Mouse (Mus musculus): Measurements from ENCODE around the gene Casq2. TPM values are rescaled to one million over a fixed set of nuclear protein-coding genes. Genes with fewer than 3 reads are reported as not detected.
A peak's percentile ranks its signal among the peaks of the same experiment; 100 is the strongest.

Casq2 gene
- 7.0 and 9.0 TPM in 2 replicates for polyA plus RNA-seq (2015; fragmentation: Nextera tagmentation; extraction: Ambion mirVana)

GRCm38 (mm10) chr3:102086283-102086682 is at the start of gene Casq2:
Gene Casq2 (plus strand): TSS chr3:102086415.
- Histone ChIP-seq H3K27ac (ENCODE audit: low read length) (no peak within 1 kb of the TSS), H3K36me3 (ENCODE audit: insufficient read depth, low read length) (no peaks in the 10 kb centered on the region), H3K4me1 (ENCODE audit: insufficient read depth, low read depth, low read length) (no peaks in the 10 kb centered on the region), H3K4me2 (replicated peaks; ENCODE audit: low read depth, low read length) (no peak within 1 kb of the TSS), H3K9me3 (ENCODE audit: low read length) (no peaks in the 10 kb centered on the region), H3K27me3 (replicated peaks; ENCODE audit: insufficient read depth, low read length) (0 out of 2 replicates have a peak, but pooled peaks cover 2% of the 10 kb centered on the region), H3K9ac (replicated peaks; ENCODE audit: low read depth) (no peak within 1 kb of the TSS), H3K4me3 (ENCODE audit: low read depth, low read length) (no peak within 1 kb of the TSS)
- WGBS: 69% methylated on average over 4 of the region's 4 CpGs
- no peak for DNase-seq (ENCODE audit: low spot score)
- TF ChIP-seq EP300 (IDR thresholded peaks at IDR 0.05) (no peak), CTCF (IDR thresholded peaks at IDR 0.05) (no peak)
- ATAC-seq: no peak

GRCm38 (mm10) chr3:102037806-102038205 is 48.4 kb upstream of the Casq2 start:
- Histone ChIP-seq H3K27me3 (replicated peaks; ENCODE audit: insufficient read depth, low read length) (no peaks in the 10 kb centered on the region), H3K27ac (ENCODE audit: low read length) (no peak overlapping the region), H3K4me2 (replicated peaks; ENCODE audit: low read depth, low read length) (no peak overlapping the region), H3K9me3 (ENCODE audit: low read length) (no peaks in the 10 kb centered on the region), H3K36me3 (ENCODE audit: insufficient read depth, low read length) (no peaks in the 10 kb centered on the region), H3K9ac (replicated peaks; ENCODE audit: low read depth) (no peak overlapping the region), H3K4me3 (ENCODE audit: low read depth, low read length) (no peak overlapping the region), H3K4me1 (ENCODE audit: insufficient read depth, low read depth, low read length) (no peaks in the 10 kb centered on the region)
- no peak for TF ChIP-seq CTCF (IDR thresholded peaks at IDR 0.05)
- no peak for TF ChIP-seq EP300 (IDR thresholded peaks at IDR 0.05)
- 74% methylated on average over 5 of the region's 5 CpGs for WGBS
- DNase-seq (ENCODE audit: low spot score): no peak
- ATAC-seq: no peak

GRCm38 (mm10) chr3:102038608-102039007 is 47.6 kb upstream of the Casq2 start:
- WGBS: 73% methylated on average over 6 of the region's 6 CpGs
- Histone ChIP-seq H3K9me3 (ENCODE audit: low read length) (no peaks in the 10 kb centered on the region), H3K27ac (ENCODE audit: low read length) (no peak overlapping the region), H3K27me3 (replicated peaks; ENCODE audit: insufficient read depth, low read length) (no peaks in the 10 kb centered on the region), H3K4me1 (ENCODE audit: insufficient read depth, low read depth, low read length) (no peaks in the 10 kb centered on the region), H3K9ac (replicated peaks; ENCODE audit: low read depth) (no peak overlapping the region), H3K4me2 (replicated peaks; ENCODE audit: low read depth, low read length) (no peak overlapping the region), H3K4me3 (ENCODE audit: low read depth, low read length) (no peak overlapping the region), H3K36me3 (ENCODE audit: insufficient read depth, low read length) (no peaks in the 10 kb centered on the region)
- DNase-seq (ENCODE audit: low spot score) (no peak), ATAC-seq (no peak)
- TF ChIP-seq CTCF (IDR thresholded peaks at IDR 0.05): no peak
- TF ChIP-seq EP300 (IDR thresholded peaks at IDR 0.05): no peak

GRCm38 (mm10) chr3:102041632-102042031 is 44.6 kb upstream of the Casq2 start:
- 84% methylated on average over 4 of the region's 4 CpGs for WGBS
- DNase-seq (ENCODE audit: low spot score): no peak

GRCm38 (mm10) chr3:102045071-102045470 is 41.1 kb upstream of the Casq2 start:
- H3K4me2 ChIP-seq (replicated peaks; ENCODE audit: low read depth, low read length): no peak overlapping the region
- H3K9ac ChIP-seq (replicated peaks; ENCODE audit: low read depth): no peak overlapping the region
- TF ChIP-seq CTCF (IDR thresholded peaks at IDR 0.05): peak; percentile 56
- TF ChIP-seq EP300 (IDR thresholded peaks at IDR 0.05): no peak
- 30% methylated on average over 3 of the region's 3 CpGs for WGBS
- no peaks in the 10 kb centered on the region for H3K4me1 ChIP-seq (ENCODE audit: insufficient read depth, low read depth, low read length)
- no peak overlapping the region for H3K27ac ChIP-seq (ENCODE audit: low read length)
- DNase-seq (ENCODE audit: low spot score): no peak
- no peaks in the 10 kb centered on the region for H3K9me3 ChIP-seq (ENCODE audit: low read length)
- no peaks in the 10 kb centered on the region for H3K27me3 ChIP-seq (replicated peaks; ENCODE audit: insufficient read depth, low read length)
- ATAC-seq: no peak
- H3K4me3 ChIP-seq (ENCODE audit: low read depth, low read length): no peak overlapping the region
- no peaks in the 10 kb centered on the region for H3K36me3 ChIP-seq (ENCODE audit: insufficient read depth, low read length)

More at GRCm38 (mm10) chr3:102041632-102042031, 44.6 kb upstream of the Casq2 start:
- Histone ChIP-seq H3K27me3 (replicated peaks; ENCODE audit: insufficient read depth, low read length) (no peaks in the 10 kb centered on the region), H3K27ac (ENCODE audit: low read length) (no peak overlapping the region), H3K9ac (replicated peaks; ENCODE audit: low read depth) (no peak overlapping the region), H3K4me2 (replicated peaks; ENCODE audit: low read depth, low read length) (no peak overlapping the region), H3K4me3 (ENCODE audit: low read depth, low read length) (no peak overlapping the region), H3K4me1 (ENCODE audit: insufficient read depth, low read depth, low read length) (no peaks in the 10 kb centered on the region), H3K36me3 (ENCODE audit: insufficient read depth, low read length) (no peaks in the 10 kb centered on the region), H3K9me3 (ENCODE audit: low read length) (no peaks in the 10 kb centered on the region)
- ATAC-seq: no peak
- TF ChIP-seq CTCF (IDR thresholded peaks at IDR 0.05): no peak
- no peak for TF ChIP-seq EP300 (IDR thresholded peaks at IDR 0.05)

- ATAC-seq (no peak), DNase-seq (ENCODE audit: low spot score) (no peak)
- H3K4me1 ChIP-seq (ENCODE audit: insufficient read depth, low read depth, low read length): no peaks in the 10 kb centered on the region
- H3K4me2 ChIP-seq (replicated peaks; ENCODE audit: low read depth, low read length): no peak overlapping the region
- H3K4me3 ChIP-seq (ENCODE audit: low read depth, low read length): no peak overlapping the region
- no peak overlapping the region for H3K27ac ChIP-seq (ENCODE audit: low read length)
- 82% methylated on average over 2 of the region's 2 CpGs for WGBS
- TF ChIP-seq EP300 (IDR thresholded peaks at IDR 0.05) (no peak), CTCF (IDR thresholded peaks at IDR 0.05) (no peak)
- no peaks in the 10 kb centered on the region for H3K36me3 ChIP-seq (ENCODE audit: insufficient read depth, low read length)
- H3K9ac ChIP-seq (replicated peaks; ENCODE audit: low read depth): no peak overlapping the region
- no peaks in the 10 kb centered on the region for H3K27me3 ChIP-seq (replicated peaks; ENCODE audit: insufficient read depth, low read length)
- no peaks in the 10 kb centered on the region for H3K9me3 ChIP-seq (ENCODE audit: low read length)
Measured at GRCm38 (mm10) chr3:102047532-102047931, 38.7 kb upstream of the Casq2 start.
